Mouse (Mus musculus) frontal cortex, postnatal 10 days (tissue): ENCODE measurements around the gene Usp12.
A peak's percentile ranks its signal among the peaks of the same experiment; 100 is the strongest.

Experiments used
- DNase-seq, 2 experiments: peaks; one replicate each; pipeline ENCODE4 v3.0.0; 2022; ENCODE audit warnings: low spot score in 2 of 2, mixed read lengths in 1 of 2

Usp12 gene

GRCm38 (mm10) chr5:146692976-146693361, 101.8 kb downstream of the Usp12 start:
- no peak for DNase-seq

DNA sequence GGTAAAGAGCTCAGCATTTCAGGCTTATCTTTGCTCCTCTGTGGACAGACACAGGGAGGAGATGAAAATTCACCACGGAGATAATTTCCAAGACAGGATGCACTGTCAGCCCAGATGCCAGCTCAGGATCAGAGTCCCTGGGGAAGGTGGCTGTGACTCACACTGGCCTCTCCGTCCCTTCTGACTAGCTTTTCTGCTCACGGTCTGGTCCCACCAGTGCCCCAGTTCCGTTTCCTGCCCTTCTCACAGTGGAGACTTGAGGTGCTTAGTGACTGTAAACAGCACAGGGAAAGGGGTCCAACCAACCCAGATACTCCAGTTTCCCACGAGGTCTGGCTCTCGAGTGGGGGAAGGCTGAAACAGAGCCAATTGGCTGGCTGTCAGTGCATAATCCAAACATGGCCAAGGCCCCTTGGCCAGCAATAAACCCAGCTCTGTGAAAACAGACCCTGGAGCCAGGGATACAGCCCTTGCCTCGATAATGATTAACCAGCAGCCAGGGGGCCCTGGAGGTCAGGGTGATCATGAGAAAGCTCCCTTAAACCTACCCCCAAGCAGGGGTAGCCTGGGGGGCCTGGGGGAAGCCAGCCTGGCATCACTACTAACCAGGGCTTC, 102.3 kb downstream of the Usp12 start:
- peak; percentile 34 to 39 for DNase-seq

DNA sequence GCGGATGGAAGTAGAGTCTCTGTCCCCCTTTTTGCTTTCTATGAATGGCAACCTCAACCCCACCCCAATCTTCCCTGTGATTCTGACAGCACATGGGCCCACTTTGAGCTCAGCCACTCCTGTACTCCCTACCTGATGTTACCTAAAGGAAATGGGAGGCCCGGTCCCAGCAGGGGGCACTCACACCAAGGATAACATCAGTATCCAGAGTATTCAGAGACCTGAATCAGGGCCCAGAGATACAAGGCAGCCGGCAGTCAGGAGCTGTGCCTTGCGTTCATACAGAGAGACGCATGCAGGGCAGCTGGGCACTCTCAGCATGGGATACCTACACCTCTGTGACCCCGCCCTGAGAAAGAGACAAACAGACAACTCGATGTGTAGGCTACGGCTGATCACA, 103.1 kb downstream of the Usp12 start:
- no peak for DNase-seq

GRCm38 (mm10) chr5:146687541-146688313, 107.1 kb downstream of the Usp12 start:
- no peak for DNase-seq

- DNase-seq = no peak
Observed at GRCm38 (mm10) chr5:146686954-146687353, 107.9 kb downstream of the Usp12 start.
